Mouse (Mus musculus): ENCODE results near the gene Iqcn. TPM values are rescaled to one million over a fixed set of nuclear protein-coding genes. Genes with fewer than 3 reads are reported as not detected.
A peak's percentile ranks its signal among the peaks of the same experiment; 100 is the strongest.

The Iqcn gene
- polyA plus RNA-seq, 1 experiment from 2014 or later, result not detected

DNA sequence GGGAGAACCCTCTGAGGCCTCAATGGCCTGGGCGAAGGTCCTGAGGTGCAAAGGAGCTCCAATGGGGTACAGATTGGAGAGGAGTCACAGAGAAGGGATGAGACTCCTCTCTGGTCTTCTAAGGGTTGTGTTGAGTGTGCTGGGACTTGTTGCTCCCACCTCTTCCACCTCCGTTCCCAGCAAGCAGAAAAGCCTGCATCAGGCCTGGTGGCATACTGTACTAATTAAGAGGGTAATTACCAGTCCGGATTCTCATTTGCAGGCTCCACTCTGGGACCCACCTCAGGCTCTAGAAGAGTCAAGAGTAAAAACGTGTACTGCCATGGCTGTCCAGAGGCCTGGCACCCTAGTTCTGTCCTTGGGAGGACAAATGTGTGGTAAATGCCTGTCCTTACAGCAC, 6.3 kb upstream of the Iqcn start:
- 11% methylated on average over 4 of the region's 4 CpGs for WGBS
- Histone ChIP-seq H3K4me1 (peaks cover 64% of the 10 kb centered on the region), H3K27me3 (no peaks in the 10 kb centered on the region), H3K4me2 (replicated peaks) (peak overlapping the region; percentile 75), H3K4me3 (peak overlapping the region; percentile 26), H3K36me3 (peaks cover 6% of the 10 kb centered on the region; the same call in 1 of the 2 replicates), H3K9me3 (no peaks in the 10 kb centered on the region), H3K9ac (peak overlapping the region; percentile 35), H3K27ac (peak overlapping the region; percentile 94)
- no peak for ATAC-seq (ENCODE audit: low FRiP score, low read depth)

DNA sequence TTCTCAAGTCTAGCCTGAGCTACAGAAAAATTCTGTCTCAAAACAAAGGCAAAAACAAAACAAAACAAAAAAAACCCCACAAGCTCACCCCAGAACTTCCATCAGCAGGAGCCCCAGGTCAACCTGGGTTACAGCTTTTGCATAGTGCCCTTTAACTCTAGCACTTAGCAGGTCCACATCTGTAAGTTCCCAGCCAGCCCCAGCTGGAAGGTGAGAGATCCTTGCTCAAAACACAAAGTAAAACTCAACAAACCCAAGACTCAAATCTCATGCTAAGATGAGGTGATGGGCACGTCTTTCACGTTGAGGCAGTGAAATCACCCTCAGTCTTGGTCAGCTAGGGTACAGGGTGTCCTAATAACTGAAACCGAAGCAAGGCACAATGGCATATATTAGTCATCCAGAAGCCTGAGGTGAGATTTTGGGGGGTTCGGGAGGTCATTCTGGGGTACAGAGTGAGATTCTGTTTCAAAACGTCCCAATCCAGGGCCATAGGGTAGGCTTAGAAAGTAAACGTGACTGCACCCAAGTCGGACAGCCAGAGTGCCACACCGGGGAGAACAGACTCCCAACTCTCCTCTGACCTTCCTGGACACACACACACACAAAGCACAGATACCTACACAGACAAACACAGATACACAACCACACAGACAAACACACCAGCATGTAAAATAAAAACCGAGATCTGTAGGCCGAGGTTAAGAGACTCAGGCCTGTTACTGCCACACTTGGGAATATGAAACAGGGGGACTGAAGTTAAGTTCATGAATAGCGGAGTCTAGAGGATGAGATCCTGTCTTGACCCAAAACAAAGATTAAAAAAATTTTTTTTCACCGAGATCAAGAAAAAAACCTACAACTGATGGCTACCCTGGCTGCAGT, 5.6 kb upstream of the Iqcn start:
- no peak for ATAC-seq (ENCODE audit: low FRiP score, low read depth)
- H3K4me2 ChIP-seq (replicated peaks), result peak overlapping the region; percentile 75
- H3K4me3 ChIP-seq, result peak overlapping the region; percentile 97
- no peaks in the 10 kb centered on the region for H3K9me3 ChIP-seq
- H3K27me3 ChIP-seq, result no peaks in the 10 kb centered on the region
- peak overlapping the region; percentile 66; the same call in 1 of the 2 replicates for H3K9ac ChIP-seq
- H3K4me1 ChIP-seq, result peaks cover 64% of the 10 kb centered on the region
- peaks cover 6% of the 10 kb centered on the region; the same call in 1 of the 2 replicates for H3K36me3 ChIP-seq
- WGBS, result 73% methylated on average over 12 of the region's 12 CpGs
- peak overlapping the region; percentile 94 for H3K27ac ChIP-seq

DNA sequence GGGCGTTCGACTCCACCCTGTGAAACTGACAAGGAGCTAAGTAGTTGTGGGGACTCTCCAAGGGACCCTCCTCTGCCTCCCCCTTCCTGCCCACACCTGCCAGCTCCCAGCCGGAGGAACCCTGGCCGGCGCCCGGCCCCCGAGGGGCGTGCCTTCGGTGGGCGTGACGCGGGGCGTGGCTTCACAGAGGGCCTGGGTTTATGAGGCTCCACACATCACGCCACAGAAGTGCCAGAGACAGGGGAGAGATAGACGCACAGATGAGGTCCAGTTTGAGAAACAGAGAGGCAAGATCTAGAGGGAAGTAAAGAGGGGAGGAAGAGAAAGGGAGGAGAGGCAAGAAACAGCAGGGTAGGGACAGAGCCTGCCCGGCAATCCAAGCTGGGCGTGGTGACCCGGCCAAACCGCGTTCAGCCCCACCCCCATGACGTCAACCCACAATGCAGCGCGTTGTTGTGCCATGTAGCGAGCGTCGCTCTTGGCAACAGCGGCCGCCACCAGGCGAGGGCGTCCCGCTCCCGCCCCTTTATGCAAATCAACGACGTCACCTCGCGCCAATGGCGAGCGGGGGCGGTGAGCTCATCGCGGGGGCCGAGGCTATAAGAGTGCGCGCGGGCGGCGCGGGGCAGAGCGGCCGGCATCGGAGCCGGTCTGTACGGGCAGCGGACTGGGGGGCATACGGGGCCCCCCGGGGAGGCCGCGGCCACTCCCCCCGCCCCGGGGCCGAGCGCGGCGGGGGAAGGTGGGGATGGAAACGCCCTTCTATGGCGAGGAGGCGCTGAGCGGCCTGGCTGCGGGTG, 4.7 kb upstream of the Iqcn start, which contains the start of gene Jund:
Jund (plus strand) TSS at position 640 of the 800 bp plus-strand sequence.
- no peaks in the 10 kb centered on the region for H3K9me3 ChIP-seq
- H3K27ac ChIP-seq, result peak within 1 kb of the TSS; percentile 98
- peaks cover 64% of the 10 kb centered on the region for H3K4me1 ChIP-seq
- WGBS, result under 1% methylated on average over 69 of the region's 69 CpGs
- ATAC-seq (ENCODE audit: low FRiP score, low read depth), result peak; percentile 91
- H3K4me3 ChIP-seq, result peak within 1 kb of the TSS; percentile 97
- H3K27me3 ChIP-seq, result no peaks in the 10 kb centered on the region
- H3K9ac ChIP-seq, result peak within 1 kb of the TSS; percentile 100
- H3K4me2 ChIP-seq (replicated peaks), result peak within 1 kb of the TSS; percentile 75
- H3K36me3 ChIP-seq, result peaks cover 15% of the 10 kb centered on the region; the same call in 1 of the 2 replicates

DNA sequence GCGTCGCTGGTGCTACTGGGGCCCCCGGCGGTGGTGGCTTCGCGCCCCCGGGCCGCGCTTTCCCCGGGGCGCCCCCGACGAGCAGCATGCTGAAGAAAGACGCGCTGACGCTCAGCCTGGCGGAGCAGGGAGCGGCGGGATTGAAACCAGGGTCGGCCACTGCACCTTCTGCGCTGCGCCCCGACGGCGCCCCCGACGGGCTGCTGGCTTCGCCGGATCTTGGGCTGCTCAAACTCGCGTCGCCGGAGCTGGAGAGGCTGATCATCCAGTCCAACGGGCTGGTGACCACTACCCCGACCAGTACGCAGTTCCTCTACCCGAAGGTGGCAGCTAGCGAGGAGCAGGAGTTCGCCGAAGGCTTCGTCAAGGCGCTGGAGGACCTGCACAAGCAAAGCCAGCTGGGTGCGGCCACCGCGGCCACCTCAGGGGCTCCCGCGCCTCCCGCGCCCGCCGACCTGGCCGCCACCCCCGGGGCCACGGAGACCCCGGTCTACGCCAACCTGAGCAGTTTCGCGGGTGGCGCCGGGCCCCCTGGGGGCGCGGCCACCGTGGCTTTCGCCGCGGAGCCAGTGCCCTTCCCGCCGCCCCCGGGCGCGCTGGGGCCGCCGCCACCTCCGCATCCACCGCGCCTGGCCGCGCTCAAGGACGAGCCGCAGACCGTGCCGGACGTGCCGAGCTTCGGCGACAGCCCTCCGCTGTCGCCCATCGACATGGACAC, 4.0 kb upstream of the Iqcn start:
- Histone ChIP-seq H3K4me2 (replicated peaks) (peak overlapping the region; percentile 75), H3K9ac (peak overlapping the region; percentile 100), H3K9me3 (no peaks in the 10 kb centered on the region), H3K4me1 (peaks cover 60% of the 10 kb centered on the region), H3K36me3 (peaks cover 15% of the 10 kb centered on the region; the same call in 1 of the 2 replicates), H3K4me3 (peak overlapping the region; percentile 97), H3K27ac (peak overlapping the region; percentile 98), H3K27me3 (no peaks in the 10 kb centered on the region)
- ATAC-seq (ENCODE audit: low FRiP score, low read depth), result no peak; the same call in 1 of the 2 replicates
- under 1% methylated on average over 88 of the region's 89 CpGs for WGBS

DNA sequence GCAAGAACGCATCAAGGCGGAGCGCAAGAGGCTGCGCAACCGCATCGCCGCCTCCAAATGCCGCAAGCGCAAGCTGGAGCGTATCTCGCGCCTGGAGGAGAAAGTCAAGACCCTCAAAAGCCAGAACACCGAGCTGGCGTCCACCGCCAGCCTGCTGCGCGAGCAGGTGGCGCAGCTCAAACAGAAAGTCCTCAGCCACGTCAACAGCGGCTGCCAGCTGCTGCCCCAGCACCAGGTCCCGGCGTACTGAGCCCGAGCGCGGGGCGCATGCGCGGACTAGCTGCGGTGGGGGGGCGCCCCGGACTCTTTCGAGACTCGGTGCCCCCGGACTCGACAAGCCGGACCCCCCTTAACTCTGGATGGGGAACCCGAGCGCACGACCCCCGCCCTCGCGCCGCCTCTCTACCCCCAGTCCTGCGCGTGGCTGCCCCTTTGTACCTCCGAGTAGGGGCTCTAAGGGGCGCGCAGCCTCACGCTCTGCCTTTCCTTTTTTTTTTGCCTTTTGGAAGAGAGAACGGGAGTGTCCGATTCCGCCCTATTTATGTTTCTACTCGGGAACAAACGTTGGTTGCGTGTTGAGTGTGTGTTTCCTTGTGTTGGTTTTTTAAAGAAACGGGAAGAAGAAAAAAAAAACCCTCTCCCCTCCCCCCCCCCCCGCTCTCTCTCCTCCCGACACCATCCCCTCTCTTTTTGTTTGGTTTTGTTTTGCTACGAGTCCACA, 3.3 kb upstream of the Iqcn start:
- under 1% methylated on average over 53 of the region's 59 CpGs for WGBS
- no peaks in the 10 kb centered on the region for H3K9me3 ChIP-seq
- H3K27me3 ChIP-seq, result no peaks in the 10 kb centered on the region
- no peak for ATAC-seq (ENCODE audit: low FRiP score, low read depth)
- peak overlapping the region; percentile 97 for H3K4me3 ChIP-seq
- H3K27ac ChIP-seq, result peak overlapping the region; percentile 98
- peak overlapping the region; percentile 100 for H3K9ac ChIP-seq
- peaks cover 15% of the 10 kb centered on the region; the same call in 1 of the 2 replicates for H3K36me3 ChIP-seq
- peak overlapping the region; percentile 75 for H3K4me2 ChIP-seq (replicated peaks)
- H3K4me1 ChIP-seq, result peaks cover 55% of the 10 kb centered on the region

DNA sequence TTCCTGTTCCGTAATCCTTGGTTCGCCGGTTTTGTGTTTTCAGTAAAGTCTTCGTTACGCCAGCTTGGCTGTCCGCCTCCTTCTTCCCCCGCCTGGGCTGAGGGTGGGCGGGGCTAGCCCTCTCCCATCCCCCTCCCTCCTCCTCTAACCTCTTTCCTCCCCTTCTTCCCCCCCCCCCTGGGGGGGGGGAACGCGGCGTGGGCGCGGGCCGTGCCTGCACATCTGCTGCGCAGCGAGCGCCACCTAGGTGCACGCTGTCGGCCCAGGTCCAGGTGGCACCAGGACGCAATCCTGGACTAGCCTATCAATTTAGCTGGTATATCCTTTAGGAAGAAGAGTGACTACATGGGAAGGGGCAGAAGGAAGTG, 2.7 kb upstream of the Iqcn start:
- peak overlapping the region; percentile 100 for H3K9ac ChIP-seq
- no peaks in the 10 kb centered on the region for H3K9me3 ChIP-seq
- H3K4me3 ChIP-seq, result peak overlapping the region; percentile 97
- H3K36me3 ChIP-seq, result peaks cover 15% of the 10 kb centered on the region; the same call in 1 of the 2 replicates
- no peak for ATAC-seq (ENCODE audit: low FRiP score, low read depth)
- under 1% methylated on average over 20 of the region's 20 CpGs for WGBS
- H3K27me3 ChIP-seq, result no peaks in the 10 kb centered on the region
- peak overlapping the region; percentile 75 for H3K4me2 ChIP-seq (replicated peaks)
- H3K4me1 ChIP-seq, result peaks cover 49% of the 10 kb centered on the region
- peak overlapping the region; percentile 98 for H3K27ac ChIP-seq

DNA sequence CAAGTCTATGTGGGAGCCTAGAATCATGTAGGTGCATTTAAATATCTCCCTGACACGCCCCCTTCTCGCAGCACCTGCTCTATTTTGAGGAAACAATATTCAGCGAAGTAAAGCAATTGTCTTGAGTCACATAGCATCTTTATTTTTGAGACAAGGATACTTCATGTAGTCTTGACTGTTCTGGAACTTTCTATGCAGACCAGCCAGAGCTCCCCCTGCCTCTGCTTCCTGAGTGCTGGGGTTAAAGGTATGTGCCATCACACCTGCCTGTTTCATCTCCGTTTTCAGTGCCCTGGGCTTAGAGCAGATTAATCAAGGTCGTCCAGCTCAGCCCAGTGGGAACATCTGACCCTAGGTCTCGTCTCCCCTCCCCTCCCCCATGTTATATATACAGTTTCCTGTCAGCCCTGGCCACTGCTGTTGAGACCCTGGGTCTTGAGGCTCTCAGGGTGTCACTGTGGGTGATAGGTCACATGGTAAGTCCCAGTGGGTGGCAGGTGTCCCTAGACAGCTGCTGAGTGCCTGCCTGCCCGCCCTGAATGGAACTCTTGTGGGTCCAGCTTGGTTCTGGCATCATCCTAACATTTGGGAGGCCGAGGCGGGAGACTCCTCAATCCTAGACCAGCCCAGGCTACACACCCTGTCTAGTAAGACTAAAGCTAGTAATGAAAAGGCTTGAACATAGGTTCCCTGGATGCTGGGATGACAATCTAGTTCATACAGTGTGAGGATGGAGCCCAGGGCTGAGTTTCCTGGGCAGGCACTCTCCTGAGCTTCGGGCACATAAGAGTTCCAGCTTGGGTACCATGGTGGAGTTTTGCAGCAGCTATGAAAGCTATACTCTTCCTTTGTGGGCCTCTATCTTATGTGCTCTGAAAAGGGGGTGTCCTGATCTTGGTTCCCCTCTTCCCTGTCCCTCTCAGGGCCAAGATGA, 1.9 kb upstream of the Iqcn start:
- ATAC-seq (ENCODE audit: low FRiP score, low read depth), result no peak
- peak overlapping the region; percentile 100 for H3K9ac ChIP-seq
- 54% methylated on average over 10 of the region's 10 CpGs for WGBS
- no peaks in the 10 kb centered on the region for H3K9me3 ChIP-seq
- peaks cover 41% of the 10 kb centered on the region for H3K4me1 ChIP-seq
- H3K4me2 ChIP-seq (replicated peaks), result peak overlapping the region; percentile 75
- peak overlapping the region; percentile 79 for H3K27ac ChIP-seq
- H3K27me3 ChIP-seq, result no peaks in the 10 kb centered on the region
- H3K36me3 ChIP-seq, result peaks cover 15% of the 10 kb centered on the region; the same call in 1 of the 2 replicates
- peak overlapping the region; percentile 97 for H3K4me3 ChIP-seq

DNA sequence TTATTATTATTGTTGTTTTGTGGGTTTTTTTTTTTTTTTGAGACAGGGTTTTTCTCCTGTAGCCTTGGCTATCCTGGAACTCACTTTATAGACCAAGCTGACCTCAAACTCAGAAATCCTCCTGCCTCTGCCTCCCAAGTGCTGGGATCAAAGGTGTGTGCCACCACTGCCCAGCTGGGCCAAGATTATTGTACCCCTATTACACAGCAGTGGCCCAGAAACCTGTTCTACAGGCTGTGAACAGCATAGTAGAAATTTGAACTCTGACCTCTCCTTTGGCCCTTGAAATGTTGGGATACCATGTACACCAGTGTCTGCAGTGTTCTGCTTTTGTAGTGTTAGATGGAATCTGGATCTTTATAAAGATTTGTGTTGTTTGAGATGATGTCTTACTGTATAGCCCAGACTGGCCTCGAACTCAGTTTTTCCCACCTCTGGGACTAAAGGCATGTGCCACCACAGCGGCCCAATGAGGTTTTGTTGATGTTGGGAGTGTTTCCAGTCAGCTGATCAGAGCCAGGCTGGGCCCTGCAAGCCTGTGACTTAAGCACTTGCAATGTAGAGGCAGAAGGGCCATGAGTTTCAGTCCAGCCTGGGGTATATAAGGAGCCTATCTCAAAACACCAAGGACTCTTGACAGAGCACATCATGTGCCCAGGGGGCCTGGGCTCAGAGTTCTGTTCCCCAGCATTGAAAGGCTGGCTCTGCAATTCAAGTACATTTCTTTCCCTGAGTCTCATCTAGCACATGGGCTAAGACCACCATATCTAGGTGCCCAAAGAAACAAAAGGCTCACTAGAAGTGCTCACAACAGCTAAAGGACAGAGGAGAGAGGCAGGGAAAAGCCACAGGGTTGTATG, 1.0 kb upstream of the Iqcn start:
- Histone ChIP-seq H3K4me2 (replicated peaks) (peak overlapping the region; percentile 75), H3K9ac (no peak overlapping the region; the same call in 1 of the 2 replicates), H3K4me3 (peak overlapping the region; percentile 97), H3K27ac (no peak overlapping the region), H3K27me3 (no peaks in the 10 kb centered on the region), H3K9me3 (no peaks in the 10 kb centered on the region), H3K36me3 (peaks cover 15% of the 10 kb centered on the region; the same call in 1 of the 2 replicates), H3K4me1 (peaks cover 32% of the 10 kb centered on the region)
- WGBS, result 91% methylated on average over 2 of the region's 2 CpGs
- ATAC-seq (ENCODE audit: low FRiP score, low read depth), result no peak

DNA sequence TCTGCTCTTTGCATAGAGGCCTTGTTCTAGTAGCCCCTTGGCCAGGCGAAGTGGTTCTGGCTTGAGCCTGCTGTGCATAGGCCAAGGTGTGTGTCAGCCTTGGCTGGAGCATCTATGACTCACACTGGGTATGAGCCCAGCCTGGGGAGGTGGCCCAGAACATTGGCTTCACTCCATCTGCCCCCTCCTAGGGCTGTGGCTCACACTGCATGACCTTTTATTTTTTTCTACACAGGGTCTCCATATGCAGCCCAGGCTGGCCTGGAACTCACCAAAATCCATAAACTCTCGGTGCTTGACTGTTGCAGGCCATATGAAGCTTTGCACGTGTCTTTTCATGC, 445 bp upstream of the Iqcn start:
- WGBS, result 77% methylated on average over 3 of the region's 3 CpGs
- no peak overlapping the region for H3K4me2 ChIP-seq (replicated peaks)
- peaks cover 15% of the 10 kb centered on the region; the same call in 1 of the 2 replicates for H3K36me3 ChIP-seq

DNA sequence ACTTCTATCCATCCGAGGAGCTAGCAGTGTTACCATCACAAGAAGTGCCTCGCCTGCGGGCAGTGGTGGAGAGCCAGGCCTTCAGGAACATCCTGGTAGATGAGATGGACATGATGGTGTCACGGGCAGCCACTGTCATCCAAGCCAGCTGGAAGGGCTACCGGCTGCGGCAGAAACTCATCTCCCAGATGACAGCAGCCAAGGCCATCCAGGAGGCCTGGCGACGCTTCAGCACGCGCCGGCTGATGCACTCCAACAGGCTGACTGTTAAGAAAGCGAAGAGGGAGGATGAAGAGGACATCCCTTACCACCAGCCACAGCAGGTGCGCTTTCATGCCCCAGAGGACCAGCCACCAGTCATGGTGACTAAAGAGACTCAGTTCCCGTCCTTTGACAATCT, 5.0 kb downstream of the Iqcn start:
- ATAC-seq (ENCODE audit: low FRiP score, low read depth), result no peak
- no peak overlapping the region for H3K27ac ChIP-seq
- peaks cover 3% of the 10 kb centered on the region; the same call in 1 of the 2 replicates for H3K36me3 ChIP-seq
- no peak overlapping the region for H3K4me3 ChIP-seq
- no peak overlapping the region for H3K4me2 ChIP-seq (replicated peaks)
- H3K4me1 ChIP-seq, result no peaks in the 10 kb centered on the region
- 89% methylated on average over 14 of the region's 14 CpGs for WGBS
- H3K9me3 ChIP-seq, result no peaks in the 10 kb centered on the region
- H3K9ac ChIP-seq, result no peak overlapping the region
- no peaks in the 10 kb centered on the region for H3K27me3 ChIP-seq

More for the DNA sequence above, 445 bp upstream of the Iqcn start:
- no peak overlapping the region for H3K9ac ChIP-seq
- no peaks in the 10 kb centered on the region for H3K9me3 ChIP-seq
- no peak for ATAC-seq (ENCODE audit: low FRiP score, low read depth)
- peaks cover 26% of the 10 kb centered on the region for H3K4me1 ChIP-seq
- no peak overlapping the region for H3K27ac ChIP-seq
- H3K27me3 ChIP-seq, result no peaks in the 10 kb centered on the region
- H3K4me3 ChIP-seq, result no peak overlapping the region
